Mouse (Mus musculus) MEL (cell line): ENCODE data around the gene Hs6st3. TPM values are rescaled to one million over a fixed set of nuclear protein-coding genes. Genes with fewer than 3 reads are reported as not detected.

Source experiments
- DNase-seq: peaks from one replicate; pipeline ENCODE4 v3.0.0; 2011; ENCODE audit warnings: low read depth, low spot score
- H3K27ac ChIP-seq: 2 replicates; pipeline ENCODE4 v1.5.1; 2012; ENCODE audit warnings: low read depth, mild to moderate bottlenecking, control low read depth, low read length, moderate library complexity; ENCODE audit not compliant: control insufficient read depth
- H3K27me3 ChIP-seq, 2 experiments: fragments of 150-350 bp in 1 of 2; sonication (generic) in 1 of 2; 2 replicates each; pipeline ENCODE4 v1.6.1; 2012; ENCODE audit warnings: low read length in 2 of 2, mild to moderate bottlenecking in 2 of 2, improper control_type of control experiment in 1 of 2, moderate library complexity in 1 of 2; ENCODE audit not compliant: insufficient read depth in 2 of 2, control insufficient read depth in 1 of 2
- H3K36me3 ChIP-seq, 2 experiments: 2 replicates each; pipeline ENCODE4 v1.6.1; 2012 to 2014; ENCODE audit warnings: low read length in 2 of 2, improper control_type of control experiment in 1 of 2, inconsistent platforms in 1 of 2, mild to moderate bottlenecking in 1 of 2; ENCODE audit not compliant: insufficient read depth in 2 of 2, control insufficient read depth in 1 of 2
- H3K4me1 ChIP-seq, 2 experiments: fragments of 150-350 bp in 1 of 2; sonication (generic) in 1 of 2; 2 replicates each; pipeline ENCODE4 v1.6.1; 2012; ENCODE audit warnings: low read length in 2 of 2, improper control_type of control experiment in 1 of 2, mild to moderate bottlenecking in 1 of 2; ENCODE audit not compliant: insufficient read depth in 2 of 2, control insufficient read depth in 1 of 2
- H3K4me3 ChIP-seq, 2 experiments: fragments of 150-350 bp in 1 of 2; sonication (generic) in 1 of 2; 2 replicates each; pipeline ENCODE4 v1.5.1; 2012; ENCODE audit warnings: low read depth in 2 of 2, low read length in 2 of 2, mild to moderate bottlenecking in 2 of 2, moderate library complexity in 2 of 2, control low read depth in 1 of 2, improper control_type of control experiment in 1 of 2; ENCODE audit not compliant: control insufficient read depth in 1 of 2, insufficient read depth in 1 of 2
- H3K79me2 ChIP-seq: 2 replicates; pipeline ENCODE4 v1.6.1; 2012; ENCODE audit warnings: mild to moderate bottlenecking, low read length, moderate library complexity; ENCODE audit not compliant: control insufficient read depth, poor library complexity, insufficient read depth
- H3K9ac ChIP-seq: 2 replicates; pipeline ENCODE4 v1.6.1; 2012; ENCODE audit warnings: low read depth, mild to moderate bottlenecking, control low read depth, low read length, moderate library complexity; ENCODE audit not compliant: control insufficient read depth, poor library complexity, severe bottlenecking
- H3K9me3 ChIP-seq: fragments of 150-350 bp; sonication (generic); replicated peaks from 2 replicates; pipeline ENCODE4 v1.6.1; 2012; ENCODE audit warnings: mild to moderate bottlenecking, low read length, improper control_type of control experiment, moderate library complexity; ENCODE audit not compliant: insufficient read depth
- BHLHE40 ChIP-seq: IDR thresholded peaks from 2 replicates; pipeline ENCODE4 v1.6.1; 2012; ENCODE audit warnings: low read depth, mild to moderate bottlenecking, inconsistent platforms, low read length, improper control_type of control experiment, borderline replicate concordance
- CHD1 ChIP-seq: IDR thresholded peaks from 2 replicates; pipeline ENCODE4 v1.6.1; 2012; ENCODE audit warnings: low read depth, mild to moderate bottlenecking, inconsistent platforms, low read length, improper control_type of control experiment
- CHD2 ChIP-seq: IDR thresholded peaks from 2 replicates; pipeline ENCODE4 v1.6.1; 2011; ENCODE audit warnings: low read length, improper control_type of control experiment
- E2F4 ChIP-seq: IDR thresholded peaks from 2 replicates; pipeline ENCODE4 v1.6.1; 2011; ENCODE audit warnings: low read depth, low read length, improper control_type of control experiment, borderline replicate concordance
- ELF1 ChIP-seq: IDR thresholded peaks from 2 replicates; pipeline ENCODE4 v1.6.1; 2014; ENCODE audit warnings: low read depth, mild to moderate bottlenecking, inconsistent platforms, low read length, improper control_type of control experiment, moderate library complexity
- GABPA ChIP-seq: IDR thresholded peaks from 2 replicates; pipeline ENCODE4 v1.6.1; 2012; ENCODE audit warnings: low read depth, mild to moderate bottlenecking, inconsistent platforms, low read length, improper control_type of control experiment, moderate library complexity
- GATA1 ChIP-seq: IDR thresholded peaks from 2 replicates; pipeline ENCODE4 v1.6.1; 2011; ENCODE audit warnings: low read depth, low read length, improper control_type of control experiment
- HCFC1 ChIP-seq: IDR thresholded peaks from 2 replicates; pipeline ENCODE4 v1.6.1; 2012; ENCODE audit warnings: low read depth, mild to moderate bottlenecking, inconsistent platforms, low read length, improper control_type of control experiment, moderate library complexity
- JUND ChIP-seq: IDR thresholded peaks from 2 replicates; pipeline ENCODE4 v1.6.1; 2011; ENCODE audit warnings: low read depth, mild to moderate bottlenecking, improper control_type of control experiment, low read length
- MAZ ChIP-seq: IDR thresholded peaks from 2 replicates; pipeline ENCODE4 v1.6.1; 2012; ENCODE audit warnings: low read depth, mild to moderate bottlenecking, inconsistent platforms, low read length, improper control_type of control experiment
- MYB ChIP-seq: IDR thresholded peaks from 2 replicates; pipeline ENCODE4 v1.6.1; 2011; ENCODE audit warnings: mild to moderate bottlenecking, low read depth, low read length, improper control_type of control experiment
- MYC ChIP-seq: IDR thresholded peaks from 2 replicates; pipeline ENCODE4 v1.6.1; 2011; ENCODE audit warnings: low read depth, mild to moderate bottlenecking, low read length, improper control_type of control experiment, moderate library complexity
- NELFE ChIP-seq: IDR thresholded peaks from 2 replicates; pipeline ENCODE4 v1.6.1; 2011; ENCODE audit warnings: low read depth, low read length, improper control_type of control experiment
- NRF1 ChIP-seq: IDR thresholded peaks from 2 replicates; pipeline ENCODE4 v1.6.1; 2014; ENCODE audit warnings: low read depth, mild to moderate bottlenecking, inconsistent platforms, low read length, improper control_type of control experiment, moderate library complexity; ENCODE audit not compliant: poor library complexity, insufficient read depth, severe bottlenecking
- POLR2A ChIP-seq, 2 experiments: IDR thresholded peaks; 2 replicates each; pipeline ENCODE4 v1.6.1; 2011 to 2012; ENCODE audit warnings: low read length in 2 of 2, mild to moderate bottlenecking in 2 of 2, control low read depth in 1 of 2, improper control_type of control experiment in 1 of 2, low read depth in 1 of 2, moderate library complexity in 1 of 2; ENCODE audit not compliant: control insufficient read depth in 1 of 2, insufficient read depth in 1 of 2, poor library complexity in 1 of 2
- POLR2AphosphoS2 ChIP-seq: IDR thresholded peaks from 2 replicates; pipeline ENCODE4 v1.6.1; 2011; ENCODE audit warnings: low read length, improper control_type of control experiment
- RCOR1 ChIP-seq: IDR thresholded peaks from 2 replicates; pipeline ENCODE4 v1.6.1; 2012; ENCODE audit warnings: low read depth, mild to moderate bottlenecking, inconsistent platforms, low read length, improper control_type of control experiment
- TAL1 ChIP-seq: IDR thresholded peaks from 2 replicates; pipeline ENCODE4 v1.6.1; 2012; ENCODE audit warnings: mild to moderate bottlenecking, inconsistent platforms, low read length, moderate library complexity, mixed read lengths
- TBP ChIP-seq: IDR thresholded peaks from 2 replicates; pipeline ENCODE4 v1.8.0; 2011; ENCODE audit warnings: low read depth, low read length, improper control_type of control experiment
- TCF12 ChIP-seq: IDR thresholded peaks from 2 replicates; pipeline ENCODE4 v1.6.1; 2014; ENCODE audit warnings: low read depth, mild to moderate bottlenecking, inconsistent platforms, low read length, improper control_type of control experiment, moderate library complexity
- USF1 ChIP-seq: IDR thresholded peaks from 2 replicates; pipeline ENCODE4 v1.6.1; 2014; ENCODE audit warnings: low read depth, mild to moderate bottlenecking, inconsistent platforms, low read length, improper control_type of control experiment, moderate library complexity
- ZMIZ1 ChIP-seq: IDR thresholded peaks from 2 replicates; pipeline ENCODE4 v1.6.1; 2012; ENCODE audit warnings: low read depth, mild to moderate bottlenecking, inconsistent platforms, low read length, improper control_type of control experiment, moderate library complexity
- ZNF384 ChIP-seq: IDR thresholded peaks from 2 replicates; pipeline ENCODE4 v1.6.1; 2012; ENCODE audit warnings: low read depth, mild to moderate bottlenecking, inconsistent platforms, low read length, improper control_type of control experiment
- polyA plus RNA-seq, 2 experiments: library from polyadenylated mRNA; stranded (reverse) in 1 of 2; unstranded in 1 of 2; fragments of >175 nt in 1 of 2; fragments of >200 nt in 1 of 2; gene quantifications; 2 replicates each; pipeline versions ENCODE4 v1.2.1 to v1.2.4; 2012; ENCODE audit warnings: low replicate concordance in 2 of 2, low read depth in 1 of 2; ENCODE audit not compliant: insufficient read length in 2 of 2, insufficient read depth in 1 of 2, missing spikeins in 1 of 2
- total RNA-seq: library from RNA; depleted of rRNA; stranded (reverse); fragments of 300-350 nt; gene quantifications from 2 replicates; pipeline ENCODE4 v1.2.3, GENCODE M21; 2012

Hs6st3 gene
- total and polyA plus RNA-seq, 3 experiments: not detected

DNA sequence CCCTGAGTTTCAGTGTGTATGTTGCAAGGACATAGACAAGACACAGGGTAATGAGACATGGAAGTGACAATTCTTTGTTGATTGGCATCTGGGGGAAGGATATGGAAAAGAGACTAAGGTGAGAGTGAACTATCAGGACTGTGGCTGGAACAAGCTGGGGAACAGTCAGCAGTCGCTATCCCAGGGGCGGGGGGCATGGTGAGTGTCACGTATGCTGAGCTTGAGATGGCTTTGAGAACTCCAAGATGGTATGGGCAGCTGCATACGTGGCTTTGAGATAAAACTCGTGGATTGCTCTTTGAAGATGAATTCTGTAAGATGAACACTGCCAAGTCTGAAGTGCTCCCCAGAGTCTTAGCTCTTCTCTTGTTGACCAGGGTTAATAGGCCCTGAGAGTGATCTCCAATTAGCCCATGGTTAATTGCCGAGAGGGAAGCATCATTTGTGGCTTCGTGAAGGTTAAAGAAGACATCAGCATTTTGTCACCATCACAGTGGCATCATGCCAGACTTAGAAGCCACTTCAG is 29.3 kb upstream of the Hs6st3 start:
- Histone ChIP-seq H3K4me1 (no peaks in the 10 kb centered on the region), H3K9ac (no peak overlapping the region), H3K27me3 (no peaks in the 10 kb centered on the region), H3K36me3 (no peaks in the 10 kb centered on the region), H3K27ac (no peak overlapping the region), H3K79me2 (no peaks in the 10 kb centered on the region)
- DNase-seq: no peak
- TF ChIP-seq POLR2AphosphoS2 (no peak), CHD1 (no peak), ZNF384 (no peak), POLR2A (IDR thresholded peaks at IDR 0.05; ENCODE audit: control insufficient read depth in 1 of 2, insufficient read depth in 1 of 2, low read depth in 1 of 2, low read length in 2 of 2, poor library complexity in 1 of 2) (no peak), ZMIZ1 (no peak), TCF12 (no peak), GATA1 (no peak), MYB (no peak), MAZ (no peak), ELF1 (no peak), NELFE (no peak), MYC (no peak), GABPA (no peak), USF1 (no peak), HCFC1 (no peak), CHD2 (no peak)
- TF ChIP-seq, all 39 proteins: peak for 0
- Histone ChIP-seq H3K9me3 (no peaks in the 10 kb centered on the region), H3K4me3 (no peak overlapping the region)

DNA sequence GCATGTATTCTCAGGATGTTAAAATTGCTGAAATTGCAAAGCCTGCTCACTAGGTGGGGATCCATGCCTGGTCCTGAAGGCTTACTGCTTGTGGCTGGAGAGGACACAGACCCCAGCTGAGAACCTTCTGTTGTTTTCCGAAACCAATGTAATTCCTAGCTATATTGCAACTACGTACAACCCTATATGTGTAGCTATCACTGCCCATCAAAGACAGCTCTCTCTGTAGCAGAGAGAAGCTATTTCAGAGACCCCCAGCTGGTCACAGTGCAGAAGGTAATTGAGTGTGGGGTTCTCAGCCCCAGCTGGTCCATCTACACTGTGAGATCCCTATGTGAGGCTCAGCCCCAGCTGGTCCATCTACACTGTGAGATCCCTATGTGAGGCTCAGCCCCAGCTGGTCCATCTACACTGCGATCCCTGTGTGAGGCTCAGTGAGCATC is 28.3 kb upstream of the Hs6st3 start:
- H3K79me2 ChIP-seq: no peaks in the 10 kb centered on the region

More for the DNA sequence above, 28.3 kb upstream of the Hs6st3 start:
- Histone ChIP-seq H3K27me3 (no peaks in the 10 kb centered on the region), H3K4me1 (no peaks in the 10 kb centered on the region), H3K4me3 (no peak overlapping the region), H3K9me3 (no peaks in the 10 kb centered on the region), H3K36me3 (no peaks in the 10 kb centered on the region), H3K9ac (no peak overlapping the region), H3K27ac (no peak overlapping the region)
- DNase-seq: no peak
- TF ChIP-seq TAL1: no peak
- no peak for TF ChIP-seq CHD1
- no peak for TF ChIP-seq JUND
- no peak for TF ChIP-seq ELF1
- TF ChIP-seq E2F4: no peak
- TF ChIP-seq TBP: no peak
- no peak for TF ChIP-seq MYC
- TF ChIP-seq NRF1: no peak
- no peak for TF ChIP-seq NELFE
- TF ChIP-seq HCFC1: no peak
- no peak for TF ChIP-seq ZNF384
- TF ChIP-seq BHLHE40: no peak
- TF ChIP-seq RCOR1: no peak
